Mouse (Mus musculus): ENCODE measurements around the gene Marco.

Gene Marco

GRCm38 (mm10) chr1:120435591-120435990 lies 69.2 kb downstream of the Marco start:
- DNase-seq = no peak

- no peak for DNase-seq
Measured at GRCm38 (mm10) chr1:120430171-120430570, 74.7 kb downstream of the Marco start.

DNA sequence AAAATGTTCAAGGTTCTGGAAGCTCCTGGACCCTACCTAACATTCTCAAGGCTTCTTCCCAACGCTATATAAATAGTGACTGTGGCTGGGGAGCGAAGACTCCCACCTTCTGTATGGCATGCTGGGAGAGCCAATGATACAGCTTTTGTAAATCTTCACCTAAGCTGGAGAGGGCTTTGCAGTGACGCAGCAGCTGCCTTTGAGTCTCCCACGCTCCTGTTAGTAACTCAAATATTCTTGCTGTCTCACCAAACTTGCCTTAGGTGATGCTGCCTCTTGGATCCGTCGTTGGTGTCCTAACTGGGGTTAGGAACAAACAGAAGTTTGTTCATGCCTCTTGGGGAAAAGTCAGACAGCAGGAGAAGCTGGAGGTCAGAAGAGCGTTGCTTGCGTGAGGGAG lies 79.2 kb downstream of the Marco start:
- DNase-seq = no peak
